Mouse (Mus musculus) midbrain, embryonic 12.5 days (tissue): ENCODE measurements at regions not wholly inside any gene's neighbourhood (a gene's known extent, or its start where the extent isn't known, plus 50 kb on each side); places are given as distances from the start of the nearest gene placed in this dataset.

Experiments
- ATAC-seq: fragments of 200-750 bp; cut with Nextera tagmentation; 2 replicates; pipeline ENCODE4 v1.8.0; 2017; ENCODE audit warnings: low read depth, moderate TSS enrichment, moderate library complexity; ENCODE audit not compliant: low FRiP score
- H3K27ac ChIP-seq: fragments of 300-500 bp; sonication (generic); replicated peaks from 2 replicates; pipeline ENCODE4 v1.5.1; 2016; ENCODE audit warnings: mild to moderate bottlenecking
- H3K27me3 ChIP-seq: fragments of 300-500 bp; sonication (generic); 2 replicates; pipeline ENCODE4 v1.6.1; 2016; ENCODE audit warnings: mild to moderate bottlenecking
- H3K36me3 ChIP-seq: fragments of 300-500 bp; sonication (generic); 2 replicates; pipeline ENCODE4 v1.6.1; 2016
- H3K4me1 ChIP-seq: fragments of 300-500 bp; sonication (generic); 2 replicates; pipeline ENCODE4 v1.6.1; 2016
- H3K4me2 ChIP-seq: fragments of 300-500 bp; sonication (generic); replicated peaks from 2 replicates; pipeline ENCODE4 v1.6.1; 2016; ENCODE audit warnings: mild to moderate bottlenecking, moderate library complexity
- H3K4me3 ChIP-seq: fragments of 300-500 bp; sonication (generic); 2 replicates; pipeline ENCODE4 v1.5.1; 2016; ENCODE audit warnings: mild to moderate bottlenecking
- H3K9ac ChIP-seq: fragments of 300-500 bp; sonication (generic); replicated peaks from 2 replicates; pipeline ENCODE4 v1.6.1; 2016; ENCODE audit warnings: mild to moderate bottlenecking, moderate library complexity
- H3K9me3 ChIP-seq: fragments of 300-500 bp; sonication (generic); 2 replicates; pipeline ENCODE4 v1.6.1; 2016; ENCODE audit warnings: mild to moderate bottlenecking
- WGBS: fragments of 180-500 bp; shearing (Covaris S2); methylation state at CpG from one replicate; pipeline ENCODE4 v1.1.7; 2016; 5-methylcytosine and 5-hydroxymethylcytosine counted together

- Histone ChIP-seq H3K27ac (no peak overlapping the region), H3K9me3 (no peaks in the 10 kb centered on the region), H3K4me3 (no peak overlapping the region), H3K9ac (no peak overlapping the region), H3K4me1 (peaks cover 10% of the 10 kb centered on the region), H3K4me2 (no peak overlapping the region), H3K27me3 (no peaks in the 10 kb centered on the region), H3K36me3 (no peaks in the 10 kb centered on the region)
- no peak for ATAC-seq
- 31% methylated on average over 3 of the region's 3 CpGs for WGBS
These were observed 170.7 kb upstream of the Gm765 start for GRCm38 (mm10) chr6:98513217-98513616.

DNA sequence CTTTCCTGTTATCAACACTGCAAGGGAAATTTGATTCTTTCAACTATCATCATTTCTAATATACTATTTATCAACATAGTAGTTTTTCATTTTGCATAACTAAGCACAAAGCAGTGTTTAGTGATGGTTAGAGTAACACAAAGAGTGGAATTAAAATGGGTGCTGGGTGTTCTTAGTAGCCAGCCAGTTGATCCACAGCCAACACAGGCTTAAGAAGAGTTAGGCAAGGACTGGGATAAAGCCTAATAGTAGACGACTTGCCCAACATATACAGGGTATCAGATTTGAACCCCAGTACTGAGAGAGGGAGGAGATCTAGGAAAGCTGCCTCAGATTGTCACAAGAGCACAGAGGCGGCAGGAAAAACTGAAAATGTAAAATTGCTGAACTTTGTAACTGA is 160.2 kb upstream of the Gm765 start:
- H3K4me1 ChIP-seq: no peaks in the 10 kb centered on the region
- no peaks in the 10 kb centered on the region; the same call in 1 of the 2 replicates for H3K9me3 ChIP-seq
- H3K27me3 ChIP-seq: no peaks in the 10 kb centered on the region
- no peak for ATAC-seq
- no peak overlapping the region for H3K4me2 ChIP-seq
- 78% methylated on average over 2 of the region's 2 CpGs for WGBS
- H3K27ac ChIP-seq: no peak overlapping the region
- H3K9ac ChIP-seq: no peak overlapping the region
- H3K4me3 ChIP-seq: no peak overlapping the region
- no peaks in the 10 kb centered on the region for H3K36me3 ChIP-seq

DNA sequence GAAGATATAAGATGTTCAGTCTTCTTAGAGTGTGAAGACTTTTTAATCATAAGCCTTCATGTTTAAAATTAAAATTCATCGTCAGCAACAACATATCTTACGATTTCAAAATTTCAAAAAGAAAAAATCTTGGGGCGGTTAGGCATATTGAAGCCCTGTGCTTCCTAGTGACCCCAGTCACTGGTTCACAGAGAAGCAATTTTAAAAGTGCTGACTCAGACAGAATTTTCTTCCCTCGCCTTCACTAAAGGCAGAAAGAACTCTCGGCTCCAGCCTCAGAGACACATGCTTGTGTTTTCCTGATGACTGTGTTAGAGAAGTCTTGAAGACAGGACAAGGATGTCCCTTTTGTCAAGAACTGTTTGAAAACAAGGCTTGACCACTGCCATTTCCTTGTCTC is 157.2 kb upstream of the Gm765 start:
- ATAC-seq: no peak
- 77% methylated on average over 5 of the region's 5 CpGs for WGBS
- Histone ChIP-seq H3K36me3 (no peaks in the 10 kb centered on the region), H3K4me2 (no peak overlapping the region), H3K4me1 (no peaks in the 10 kb centered on the region), H3K9ac (no peak overlapping the region), H3K27me3 (no peaks in the 10 kb centered on the region), H3K27ac (no peak overlapping the region), H3K4me3 (no peak overlapping the region), H3K9me3 (no peaks in the 10 kb centered on the region)

GRCm38 (mm10) chr6:98486626-98487025 is 144.1 kb upstream of the Gm765 start:
- Histone ChIP-seq H3K4me3 (no peak overlapping the region), H3K9ac (no peak overlapping the region), H3K9me3 (no peaks in the 10 kb centered on the region), H3K4me1 (no peaks in the 10 kb centered on the region; the same call in 1 of the 2 replicates), H3K4me2 (no peak overlapping the region), H3K36me3 (no peaks in the 10 kb centered on the region), H3K27ac (no peak overlapping the region), H3K27me3 (no peaks in the 10 kb centered on the region)
- 75% methylated on average over 3 of the region's 3 CpGs for WGBS
- ATAC-seq: no peak

DNA sequence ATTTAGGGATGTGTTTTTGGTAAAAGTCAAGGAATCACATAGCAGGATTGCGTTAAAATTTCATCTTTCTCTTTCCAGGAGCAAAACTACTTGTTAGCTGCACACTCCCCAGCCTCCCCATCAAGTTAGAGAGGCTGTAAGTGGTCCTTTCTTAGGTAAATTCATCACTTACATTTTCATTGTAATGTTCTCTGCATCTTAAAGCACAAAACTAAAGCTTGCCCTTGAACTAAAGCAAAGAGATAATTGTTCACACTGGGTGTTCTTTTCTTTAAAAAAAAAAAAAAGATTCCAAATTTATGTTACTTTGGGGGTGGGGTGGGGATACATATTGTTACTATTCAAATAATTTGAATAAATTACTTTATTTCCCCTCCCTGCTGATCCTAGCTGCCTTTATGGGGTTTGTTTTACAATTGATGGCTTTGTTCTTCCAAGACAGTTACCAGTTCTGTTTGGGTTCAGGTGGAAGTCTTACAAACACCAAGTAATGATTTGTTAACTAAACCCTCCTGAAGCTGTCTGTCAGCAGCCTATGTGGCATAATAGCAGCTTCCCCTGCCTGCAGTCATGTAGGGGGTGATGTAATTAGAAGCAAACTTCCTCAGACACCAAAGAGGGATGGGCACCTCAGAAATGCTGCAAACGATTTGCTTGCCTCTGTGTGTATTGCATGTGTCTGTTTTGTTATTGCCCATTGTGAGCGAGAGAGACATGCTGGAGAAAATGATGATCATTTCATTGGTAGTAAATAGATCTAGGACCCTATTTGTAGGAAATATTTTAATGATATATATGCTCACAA is 141.0 kb upstream of the Gm765 start:
- H3K27me3 ChIP-seq: no peaks in the 10 kb centered on the region
- H3K9me3 ChIP-seq: no peaks in the 10 kb centered on the region
- H3K36me3 ChIP-seq: no peaks in the 10 kb centered on the region
- no peak overlapping the region for H3K4me2 ChIP-seq
- ATAC-seq: no peak
- H3K27ac ChIP-seq: no peak overlapping the region
- H3K4me1 ChIP-seq: no peaks in the 10 kb centered on the region; the same call in 1 of the 2 replicates
- 51% methylated on average over 3 of the region's 3 CpGs for WGBS
- no peak overlapping the region for H3K9ac ChIP-seq
- H3K4me3 ChIP-seq: no peak overlapping the region

- Histone ChIP-seq H3K36me3 (no peaks in the 10 kb centered on the region), H3K27me3 (no peaks in the 10 kb centered on the region), H3K4me2 (no peak overlapping the region), H3K27ac (no peak overlapping the region), H3K4me1 (no peaks in the 10 kb centered on the region; the same call in 1 of the 2 replicates), H3K4me3 (no peak overlapping the region), H3K9ac (no peak overlapping the region), H3K9me3 (no peaks in the 10 kb centered on the region)
- WGBS: 74% methylated on average over 2 of the region's 2 CpGs
- no peak for ATAC-seq
These were observed 139.8 kb upstream of the Gm765 start for GRCm38 (mm10) chr6:98482319-98482718.

- Histone ChIP-seq H3K9me3 (no peaks in the 10 kb centered on the region), H3K4me3 (no peak overlapping the region), H3K4me2 (no peak overlapping the region), H3K9ac (no peak overlapping the region), H3K4me1 (no peaks in the 10 kb centered on the region), H3K27me3 (no peaks in the 10 kb centered on the region), H3K36me3 (no peaks in the 10 kb centered on the region), H3K27ac (no peak overlapping the region)
- no peak for ATAC-seq
These were observed 125.0 kb upstream of the Gm765 start for GRCm38 (mm10) chr6:98467563-98467962.

DNA sequence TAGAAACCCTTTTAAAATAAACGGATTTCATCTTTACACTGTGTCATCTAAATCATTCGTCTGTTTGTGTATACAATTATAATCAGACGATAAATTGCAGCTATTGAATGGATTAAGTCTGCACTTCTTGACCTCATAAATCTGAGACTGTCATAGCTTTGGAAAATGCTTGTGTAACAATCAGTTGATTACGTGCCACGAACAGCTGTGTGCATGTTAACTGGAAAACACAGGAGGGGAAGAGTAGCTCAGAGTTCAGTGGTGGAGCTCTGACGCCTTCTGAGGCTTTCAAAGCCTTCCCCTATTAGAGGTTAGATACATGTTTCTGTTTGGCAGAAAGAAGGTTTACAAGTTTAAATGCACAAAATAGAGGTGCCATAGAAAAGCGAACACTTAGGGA is 109.7 kb upstream of the Gm765 start:
- WGBS: 81% methylated on average over 7 of the region's 7 CpGs
- ATAC-seq: no peak
- no peaks in the 10 kb centered on the region for H3K4me1 ChIP-seq
- no peaks in the 10 kb centered on the region for H3K9me3 ChIP-seq
- H3K27ac ChIP-seq: no peak overlapping the region
- no peaks in the 10 kb centered on the region for H3K36me3 ChIP-seq
- H3K4me2 ChIP-seq: no peak overlapping the region
- H3K27me3 ChIP-seq: no peaks in the 10 kb centered on the region
- no peak overlapping the region for H3K9ac ChIP-seq
- no peak overlapping the region for H3K4me3 ChIP-seq

GRCm38 (mm10) chr6:98435676-98436075 is 93.1 kb upstream of the Gm765 start:
- Histone ChIP-seq H3K4me1 (peaks cover 5% of the 10 kb centered on the region), H3K36me3 (no peaks in the 10 kb centered on the region), H3K27ac (no peak overlapping the region), H3K27me3 (no peaks in the 10 kb centered on the region), H3K9ac (no peak overlapping the region), H3K4me2 (peak overlapping the region; percentile 4), H3K4me3 (no peak overlapping the region), H3K9me3 (no peaks in the 10 kb centered on the region)
- WGBS: 21% methylated on average over 6 of the region's 6 CpGs
- ATAC-seq: no peak

GRCm38 (mm10) chr6:98433286-98433685 is 90.7 kb upstream of the Gm765 start:
- no peak overlapping the region for H3K27ac ChIP-seq
- no peaks in the 10 kb centered on the region for H3K36me3 ChIP-seq
- no peaks in the 10 kb centered on the region for H3K27me3 ChIP-seq
- no peak overlapping the region for H3K4me2 ChIP-seq
- peaks cover 5% of the 10 kb centered on the region for H3K4me1 ChIP-seq
- ATAC-seq: no peak
- WGBS: 79% methylated on average over 6 of the region's 6 CpGs
- H3K9me3 ChIP-seq: no peaks in the 10 kb centered on the region
- no peak overlapping the region for H3K4me3 ChIP-seq
- no peak overlapping the region for H3K9ac ChIP-seq

GRCm38 (mm10) chr6:98429120-98429519 is 86.6 kb upstream of the Gm765 start:
- no peaks in the 10 kb centered on the region for H3K27me3 ChIP-seq
- no peaks in the 10 kb centered on the region for H3K9me3 ChIP-seq
- ATAC-seq: no peak

GRCm38 (mm10) chr6:98402605-98403004 is 60.1 kb upstream of the Gm765 start:
- no peak for ATAC-seq
- H3K4me1 ChIP-seq: no peaks in the 10 kb centered on the region
- H3K9me3 ChIP-seq: no peaks in the 10 kb centered on the region
- H3K36me3 ChIP-seq: no peaks in the 10 kb centered on the region
- H3K27me3 ChIP-seq: no peaks in the 10 kb centered on the region
- H3K4me2 ChIP-seq: no peak overlapping the region
- H3K27ac ChIP-seq: no peak overlapping the region
- WGBS: 93% methylated on average over 1 of the region's 1 CpGs
- H3K9ac ChIP-seq: no peak overlapping the region
- no peak overlapping the region for H3K4me3 ChIP-seq

More at GRCm38 (mm10) chr6:98429120-98429519, 86.6 kb upstream of the Gm765 start:
- H3K27ac ChIP-seq: no peak overlapping the region
- 85% methylated on average over 5 of the region's 5 CpGs for WGBS
- H3K4me3 ChIP-seq: no peak overlapping the region
- H3K36me3 ChIP-seq: no peaks in the 10 kb centered on the region
- H3K9ac ChIP-seq: no peak overlapping the region
- no peaks in the 10 kb centered on the region for H3K4me1 ChIP-seq
- no peak overlapping the region for H3K4me2 ChIP-seq

DNA sequence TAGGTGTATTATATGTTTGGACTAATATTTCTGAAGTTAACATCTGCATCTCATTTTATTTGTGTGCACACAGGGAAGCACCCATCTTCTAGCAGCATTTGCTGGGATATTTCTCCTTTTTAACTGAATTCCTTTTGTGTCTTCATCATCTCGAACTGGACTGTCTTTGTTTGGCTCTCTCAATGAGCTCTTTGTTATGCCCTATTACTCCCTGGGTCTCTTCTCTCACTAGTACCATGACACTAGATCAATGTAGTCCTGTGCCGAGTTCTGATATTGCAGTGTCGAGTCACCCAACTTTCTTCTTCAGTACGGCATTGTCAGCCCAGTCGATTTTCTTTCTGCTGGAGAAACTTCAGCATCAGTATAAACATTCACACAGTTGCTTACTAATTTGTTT is 52.0 kb upstream of the Gm765 start:
- Histone ChIP-seq H3K27ac (no peak overlapping the region), H3K36me3 (no peaks in the 10 kb centered on the region), H3K9me3 (no peaks in the 10 kb centered on the region), H3K27me3 (no peaks in the 10 kb centered on the region), H3K4me2 (no peak overlapping the region), H3K4me1 (no peaks in the 10 kb centered on the region), H3K9ac (no peak overlapping the region), H3K4me3 (no peak overlapping the region)
- WGBS: 65% methylated on average over 5 of the region's 5 CpGs
- ATAC-seq: no peak
